Mouse (Mus musculus) liver (tissue): Measurements from ENCODE around the gene Uba1.

ENCODE experiments used
- DNase-seq: peaks from one replicate; pipeline ENCODE4 v3.0.0-alpha.2; 2020; ENCODE audit warnings: mixed read lengths

Gene Uba1

GRCm38 (mm10) chrX:20658026-20658652 lies at the start of gene Uba1:
Uba1 (plus strand) TSS chrX:20658326.
- peak; percentile 82 for DNase-seq

GRCm38 (mm10) chrX:20608500-20608899 lies 49.6 kb upstream of the Uba1 start:
- DNase-seq = no peak

GRCm38 (mm10) chrX:20616861-20617175 lies 41.3 kb upstream of the Uba1 start:
- no peak for DNase-seq

- DNase-seq = peak; percentile 85
Observed at GRCm38 (mm10) chrX:20617176-20617902, 40.8 kb upstream of the Uba1 start, which contains the start of the genes Rbm10 and Ndufb11. Rbm10 (plus strand) TSS chrX:20617503. Ndufb11 (minus strand) TSS chrX:20617619.

- peak; percentile 47 for DNase-seq
Observed at GRCm38 (mm10) chrX:20617903-20618399, 40.2 kb upstream of the Uba1 start.

- no peak for DNase-seq
Observed at GRCm38 (mm10) chrX:20638141-20638540, 20.0 kb upstream of the Uba1 start.

GRCm38 (mm10) chrX:20644780-20645179 lies 13.3 kb upstream of the Uba1 start:
- no peak for DNase-seq

GRCm38 (mm10) chrX:20657593-20657992 lies 533 bp upstream of the Uba1 start:
- no peak for DNase-seq

- peak; percentile 22 for DNase-seq
Observed at GRCm38 (mm10) chrX:20658891-20659406, 823 bp downstream of the Uba1 start.

GRCm38 (mm10) chrX:20662317-20662715 lies 4.2 kb downstream of the Uba1 start:
- DNase-seq = no peak

- peak; percentile 88 for DNase-seq
Observed at GRCm38 (mm10) chrX:20662716-20663443, 4.8 kb downstream of the Uba1 start.

GRCm38 (mm10) chrX:20663444-20663790 lies 5.3 kb downstream of the Uba1 start:
- DNase-seq = peak; percentile 10

GRCm38 (mm10) chrX:20687519-20688067 lies 29.5 kb downstream of the Uba1 start, which contains the start of gene Cdk16:
Cdk16 (plus strand) TSS chrX:20687954.
- DNase-seq = peak; percentile 89

- peak; percentile 88 for DNase-seq
Observed at GRCm38 (mm10) chrX:20688068-20688547, 30.0 kb downstream of the Uba1 start.

- peak; percentile 74 for DNase-seq
Observed at GRCm38 (mm10) chrX:20688615-20689014, 30.5 kb downstream of the Uba1 start.

GRCm38 (mm10) chrX:20691566-20691965 lies 33.4 kb downstream of the Uba1 start:
- no peak for DNase-seq

GRCm38 (mm10) chrX:20692616-20693015 lies 34.5 kb downstream of the Uba1 start:
- DNase-seq = no peak

- no peak for DNase-seq
Observed at GRCm38 (mm10) chrX:20695842-20696241, 37.7 kb downstream of the Uba1 start.

- peak; percentile 22 for DNase-seq
Observed at GRCm38 (mm10) chrX:20703741-20704290, 45.7 kb downstream of the Uba1 start, which contains the start of gene Usp11. Usp11 (plus strand) TSS chrX:20703906.

- peak; percentile 85 for DNase-seq
Observed at GRCm38 (mm10) chrX:20704295-20705082, 46.4 kb downstream of the Uba1 start.

- DNase-seq = no peak
Observed at GRCm38 (mm10) chrX:20705083-20705402, 46.9 kb downstream of the Uba1 start.

GRCm38 (mm10) chrX:20728681-20729080 lies 70.6 kb downstream of the Uba1 start:
- peak; percentile 27 for DNase-seq
